Mouse (Mus musculus) gonadal fat pad, adult 2 months (tissue): ENCODE measurements around the gene Slc25a20. TPM values are rescaled to one million over a fixed set of nuclear protein-coding genes. Genes with fewer than 3 reads are reported as not detected.
"Not testable (repeated sequence)": the region's sequence is repeated elsewhere in the genome, so short reads cannot be mapped to it uniquely, and the experiment has no call there.

Experiments used
- DNase-seq: peaks from one replicate; pipeline ENCODE4 v3.0.0-alpha.2; 2012; ENCODE audit warnings: low read depth
- polyA plus RNA-seq: library from polyadenylated mRNA; depleted of rRNA; stranded (reverse); fragments of >200 nt; gene quantifications from 2 replicates; pipeline ENCODE4 v1.2.3, GENCODE M21; 2012; rRNA removed

The Slc25a20 gene
- polyA plus RNA-seq, result 29.2 and 30.0 TPM in 2 replicates

DNA sequence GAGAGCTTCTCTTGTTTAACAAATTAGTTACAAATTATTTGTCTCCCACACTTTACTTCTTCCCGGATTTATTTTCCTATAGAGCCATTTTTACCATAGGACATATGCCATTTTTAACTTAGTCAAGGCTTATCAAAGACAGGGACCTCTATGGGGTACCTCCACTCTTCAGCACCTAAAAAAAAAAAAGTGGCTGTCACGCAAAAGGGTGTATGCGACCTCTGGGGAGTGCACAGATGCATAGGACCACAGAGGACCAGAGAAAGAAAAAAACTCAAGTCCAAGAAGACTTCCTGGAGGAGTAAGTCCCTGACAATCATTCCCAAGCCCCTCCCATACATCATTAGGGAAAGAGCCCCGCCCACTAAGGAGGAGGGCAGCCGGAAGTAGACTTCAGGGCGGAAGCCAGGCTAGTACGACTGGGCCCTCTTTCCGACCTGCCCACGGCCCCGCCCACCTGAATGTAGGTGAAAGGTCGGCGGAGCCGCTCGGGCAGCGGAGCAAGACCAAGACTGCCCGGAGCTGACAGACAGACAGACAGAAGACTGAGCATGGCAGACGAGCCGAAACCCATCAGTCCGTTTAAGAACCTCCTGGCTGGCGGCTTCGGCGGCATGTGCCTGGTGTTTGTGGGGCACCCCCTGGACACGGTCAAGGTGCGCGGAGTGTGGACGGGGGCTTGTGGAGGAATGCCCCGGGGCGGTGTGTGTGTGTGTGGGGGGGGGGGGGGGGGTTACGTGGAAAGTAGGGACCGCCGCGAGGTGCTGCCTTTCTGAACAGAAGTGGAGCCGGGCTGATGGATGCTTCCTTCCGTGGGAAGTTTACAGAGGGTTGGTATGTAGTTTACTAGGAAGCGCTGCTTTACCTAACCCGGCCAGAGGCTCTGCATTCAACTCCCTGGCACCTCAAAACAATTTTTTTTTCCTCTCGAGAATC is at the start of gene Slc25a20:
Slc25a20 (plus strand) TSS at position 412 of the 936 bp plus-strand sequence.
- DNase-seq, result peak; percentile 56

DNA sequence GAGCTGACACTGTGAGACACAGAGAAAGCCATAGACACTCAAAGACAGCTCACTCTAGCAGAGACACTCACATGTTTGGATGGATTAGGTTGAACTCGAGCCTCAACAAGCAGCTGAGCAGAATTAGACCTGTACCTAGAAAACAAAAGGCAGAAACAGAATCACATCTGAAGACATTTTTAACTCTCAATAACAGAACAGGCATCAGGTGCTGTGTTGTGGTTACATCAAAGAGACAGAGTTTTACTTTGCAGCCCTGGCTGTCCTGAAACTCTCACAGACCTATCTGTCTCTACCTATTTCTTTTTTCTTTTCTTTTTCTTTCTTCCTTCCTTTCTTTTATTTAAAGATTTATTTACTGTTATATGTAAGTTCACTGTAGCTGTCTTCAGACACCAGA is 44.6 kb upstream of the Slc25a20 start:
- DNase-seq, result no peak

DNA sequence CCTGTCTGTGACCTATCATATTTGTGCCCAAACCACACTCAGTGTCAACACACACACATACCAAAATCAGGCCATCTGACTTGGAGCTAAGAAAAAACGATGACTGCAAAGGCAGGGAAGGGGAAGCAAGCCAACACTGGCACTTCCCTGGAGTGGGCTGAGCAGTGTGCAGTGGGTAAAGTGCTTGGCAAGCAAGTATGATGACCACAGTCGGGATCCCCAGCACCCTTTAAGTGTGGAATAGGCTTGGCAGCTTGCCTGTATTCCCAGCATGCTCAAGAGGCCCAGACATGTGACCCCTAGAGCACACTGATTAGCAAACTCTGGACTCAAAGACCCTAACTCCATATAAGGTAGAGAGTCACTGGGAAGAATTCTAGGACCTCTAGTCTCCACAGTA is 35.4 kb upstream of the Slc25a20 start:
- no peak for DNase-seq

DNA sequence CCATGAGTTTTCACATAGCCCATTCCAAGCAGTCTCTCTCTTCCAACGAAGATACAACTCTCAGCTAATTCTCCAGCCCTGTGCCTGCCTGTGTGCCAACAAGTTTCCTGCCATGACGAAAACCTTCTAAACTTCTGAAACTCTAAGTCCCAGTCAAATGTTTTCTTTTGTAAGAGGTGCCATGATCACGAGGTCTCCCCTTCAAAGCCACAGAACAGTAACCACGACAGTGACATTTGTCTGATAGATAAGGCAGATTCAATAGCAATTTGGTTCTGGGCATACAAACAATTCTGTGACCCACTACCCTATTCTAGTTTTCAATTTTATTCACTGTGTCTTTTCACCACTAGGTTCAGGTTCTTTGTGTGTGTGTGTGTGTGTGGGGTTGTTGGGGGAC is 33.7 kb upstream of the Slc25a20 start:
- DNase-seq, result no peak

DNA sequence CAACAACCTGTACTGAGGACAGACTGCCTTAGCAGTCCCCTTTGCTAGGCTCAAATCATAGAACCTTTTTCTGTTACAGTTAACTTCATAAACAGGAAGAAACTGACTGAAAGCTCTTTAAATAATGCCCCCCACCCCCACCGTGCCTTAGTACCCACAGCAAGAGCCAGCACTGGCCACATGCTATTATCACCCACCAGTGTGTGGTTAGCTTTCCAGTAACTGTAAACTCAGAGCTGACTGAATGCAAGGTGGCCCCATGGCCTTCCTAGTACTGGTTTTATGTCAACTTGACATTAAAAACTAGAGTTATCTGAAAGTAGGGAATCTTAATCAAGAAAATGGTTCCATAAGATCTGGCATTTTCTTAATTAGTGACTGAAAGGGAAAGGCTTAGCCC is 31.2 kb upstream of the Slc25a20 start:
- no peak for DNase-seq

DNA sequence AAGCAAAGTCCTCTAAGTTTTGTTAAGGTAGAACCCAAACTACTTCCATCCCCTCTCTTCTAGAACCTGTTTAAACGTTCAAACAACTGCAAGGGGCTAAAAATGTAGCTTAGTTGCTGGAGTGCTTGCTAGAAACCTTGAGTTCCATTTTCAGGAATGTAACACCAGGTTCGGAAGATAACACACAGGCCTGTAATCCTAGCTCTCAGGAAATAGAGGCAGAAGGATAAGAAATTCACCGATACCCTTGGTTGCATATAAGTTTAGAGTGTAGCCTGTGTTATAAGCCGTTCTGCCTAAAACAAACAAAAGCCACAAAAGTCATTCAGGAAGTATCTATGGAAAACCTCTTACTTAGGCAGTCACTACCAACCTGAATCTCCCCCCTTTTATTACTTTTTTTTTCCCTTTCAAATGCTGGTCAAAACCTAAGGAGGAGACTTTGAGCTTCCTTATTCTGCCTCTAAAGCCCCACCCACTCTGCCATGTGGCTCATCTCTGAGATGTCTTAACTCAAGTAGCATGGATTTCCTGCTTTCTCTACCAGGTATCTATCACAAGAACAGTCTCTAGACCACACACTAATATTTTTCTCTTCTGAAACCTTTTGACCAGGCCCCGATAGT is 30.1 kb upstream of the Slc25a20 start:
- no peak for DNase-seq

DNA sequence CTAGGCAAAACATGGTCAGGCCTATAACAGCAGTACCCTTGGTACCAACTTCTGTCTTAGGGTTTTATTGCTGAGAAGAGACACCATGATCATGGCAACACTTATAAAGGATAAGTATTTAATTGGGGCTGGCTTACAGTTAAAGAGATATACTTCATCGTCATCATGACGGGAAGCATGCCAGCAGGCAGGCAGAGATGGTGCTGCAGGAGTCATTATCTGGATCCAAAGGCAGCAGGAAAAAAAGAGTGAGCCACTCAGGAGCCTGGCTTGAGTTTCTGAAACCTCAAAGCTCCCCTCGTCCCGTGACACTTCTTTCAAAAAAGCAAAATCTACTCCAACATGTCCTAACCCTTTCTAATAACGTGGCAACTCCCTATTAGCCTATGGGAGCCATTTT is 29.5 kb upstream of the Slc25a20 start:
- DNase-seq, result no peak

DNA sequence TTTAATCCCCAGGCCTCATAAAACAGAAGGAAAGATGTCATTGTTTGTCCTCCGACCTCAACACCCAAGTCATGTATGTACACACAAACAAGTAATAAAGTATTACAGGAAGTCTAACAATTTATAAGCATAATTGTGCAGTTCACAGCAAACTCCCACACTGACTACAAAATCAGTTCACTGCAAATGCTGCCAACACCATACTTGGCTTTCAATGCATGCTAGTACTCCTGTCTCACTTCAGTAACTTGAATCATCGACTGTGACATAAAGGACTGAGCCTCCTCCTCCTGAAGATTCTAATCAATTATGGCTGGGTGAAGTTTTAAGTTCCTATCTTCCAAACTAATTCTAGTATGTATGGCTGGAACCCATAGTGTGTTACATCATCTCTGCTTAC is 28.0 kb upstream of the Slc25a20 start:
- no peak for DNase-seq

DNA sequence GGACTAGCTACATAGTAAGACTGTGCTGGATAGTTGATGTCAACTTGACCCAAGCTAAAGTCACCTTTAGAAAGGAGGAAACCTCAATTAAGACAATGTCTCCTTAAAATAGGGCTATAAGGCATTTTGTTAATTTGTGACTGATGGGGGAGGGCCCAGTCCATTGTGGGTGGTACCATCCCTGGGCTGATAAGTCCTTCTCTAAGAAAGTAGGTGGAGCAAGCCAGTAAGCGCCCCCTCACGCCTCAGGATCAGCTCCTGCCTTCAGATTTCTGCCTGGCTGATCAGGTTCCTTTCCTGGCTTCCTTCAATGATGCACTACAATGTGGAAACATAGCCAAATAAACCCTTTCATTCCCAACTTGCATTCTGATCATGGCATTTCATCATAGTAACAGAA is 26.5 kb upstream of the Slc25a20 start:
- no peak for DNase-seq

DNA sequence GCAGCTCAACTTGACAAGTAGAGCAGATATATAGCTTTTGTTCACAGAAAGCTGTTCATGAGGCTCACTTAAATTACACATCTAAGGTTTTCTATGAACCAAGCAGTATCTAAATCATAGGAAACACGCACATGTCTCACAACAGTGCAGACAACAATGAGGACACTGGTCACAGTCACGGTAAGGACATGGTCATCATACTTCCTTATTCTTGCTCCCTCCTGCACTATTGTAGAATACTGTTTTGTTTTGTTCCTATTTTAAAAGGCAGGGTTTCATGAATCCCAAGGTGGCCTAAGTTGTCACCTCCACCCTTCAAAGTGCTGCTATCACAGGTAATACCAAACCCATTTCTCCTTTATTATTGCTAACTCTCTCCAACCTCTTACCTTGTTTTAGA is 22.1 kb upstream of the Slc25a20 start:
- DNase-seq, result no peak

DNA sequence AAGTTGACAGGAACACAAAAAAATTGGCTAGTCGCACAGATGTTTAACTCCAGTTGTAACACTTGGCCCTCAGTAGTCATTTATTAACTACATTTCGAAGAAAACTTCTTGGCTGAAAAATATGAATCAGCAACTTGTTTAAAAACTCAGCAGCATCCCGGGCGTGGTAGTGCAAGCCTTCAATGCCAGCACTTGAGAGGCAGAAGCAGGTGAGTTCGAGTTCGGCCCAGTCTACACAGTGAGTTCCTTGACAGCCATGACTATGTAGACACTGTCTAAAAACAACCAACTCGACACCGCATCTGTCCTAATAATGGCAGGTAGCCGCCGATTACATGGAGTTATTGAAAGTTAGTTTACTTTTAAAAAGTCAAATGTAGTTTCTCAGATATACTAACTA is 13.7 kb upstream of the Slc25a20 start:
- DNase-seq, result no peak

DNA sequence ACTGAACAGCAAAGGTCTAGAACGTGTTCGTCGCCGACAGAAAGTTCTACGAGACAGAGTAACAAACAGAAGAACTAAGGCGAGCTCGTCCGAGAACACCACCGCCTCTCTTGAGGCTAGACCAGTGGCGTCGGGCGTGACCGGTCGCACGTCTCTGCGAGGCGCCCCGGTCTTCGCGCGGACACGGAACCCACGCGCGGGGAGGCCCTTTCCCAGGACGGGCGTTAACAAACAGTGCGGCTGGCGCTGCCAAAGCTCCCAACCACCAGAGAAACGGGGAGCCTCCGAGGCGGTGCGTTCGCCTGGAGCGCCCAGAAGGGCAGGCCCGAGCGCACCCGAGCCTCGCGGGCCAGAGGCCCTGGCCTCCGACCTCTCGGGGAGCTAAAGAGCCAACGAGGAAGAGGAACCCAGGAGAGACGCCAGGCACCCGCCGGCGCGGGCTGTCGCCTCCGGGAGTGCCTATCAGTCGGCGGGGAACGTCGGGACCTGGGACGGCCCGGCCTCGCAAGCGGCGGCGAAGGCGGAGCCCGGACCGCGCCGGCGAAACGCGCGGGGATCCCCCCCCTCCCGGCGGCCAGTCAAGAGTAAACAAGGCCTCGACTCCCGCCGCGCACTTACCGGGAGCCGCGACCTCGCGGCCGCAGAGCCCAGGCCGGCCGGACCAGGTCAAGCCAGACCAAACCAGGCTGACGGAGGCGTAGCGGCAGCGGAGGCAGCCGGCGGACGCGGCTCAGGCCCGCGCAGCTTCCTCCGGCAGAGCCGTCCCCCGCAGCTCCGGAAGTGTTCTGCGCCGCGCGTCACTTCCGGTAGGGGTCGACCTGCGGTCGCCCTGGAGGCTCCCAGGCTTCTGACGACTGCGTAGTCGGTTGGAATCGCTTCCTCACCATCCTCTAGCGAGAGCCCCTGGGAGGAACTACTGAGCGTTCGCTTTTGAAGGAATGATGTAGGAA is 13.0 kb upstream of the Slc25a20 start, which contains the start of gene Arih2:
Arih2 (minus strand) TSS at position 776 of the 950 bp plus-strand sequence.
- no peak for DNase-seq

DNA sequence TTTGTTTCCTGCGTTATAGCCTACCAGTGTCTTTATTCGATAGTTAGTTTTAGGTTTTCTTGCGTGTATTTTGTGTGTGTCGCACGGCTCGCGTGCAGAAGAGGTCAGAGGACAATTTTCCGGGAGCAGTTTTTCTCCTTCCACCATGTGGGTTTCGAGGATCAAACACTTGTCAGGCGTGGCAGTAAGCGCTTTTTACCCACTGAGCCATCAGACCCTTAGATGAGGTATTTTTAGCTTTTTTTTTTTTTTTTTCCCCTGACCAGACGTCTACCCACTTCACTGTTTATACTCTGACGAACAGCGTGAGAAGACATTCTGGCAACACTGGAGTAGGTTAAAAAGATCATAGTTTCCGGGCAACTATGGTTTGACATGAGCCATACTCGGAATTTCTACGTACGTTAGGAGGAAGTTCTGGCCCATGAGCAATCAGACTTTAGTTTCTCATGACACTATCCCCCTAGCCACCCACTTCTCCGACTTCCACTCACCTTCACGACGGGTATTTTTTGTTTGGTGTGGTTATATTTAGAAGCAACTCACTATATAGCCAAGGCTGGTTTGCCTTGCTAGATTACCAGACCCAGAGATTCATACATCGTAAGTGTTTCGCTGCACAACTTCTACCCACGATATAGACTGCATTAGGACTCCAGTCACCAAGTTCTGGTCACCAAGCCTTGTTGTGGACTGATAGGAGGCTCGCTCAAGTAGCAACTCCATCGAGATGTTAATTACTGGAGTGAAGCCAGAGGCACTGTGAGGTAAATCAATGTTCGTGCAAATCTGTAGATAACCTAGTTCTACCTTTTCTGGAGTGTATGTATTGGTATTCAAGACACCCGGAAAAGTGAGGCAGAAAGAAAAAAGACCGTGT is 12.1 kb upstream of the Slc25a20 start:
- no peak for DNase-seq

DNA sequence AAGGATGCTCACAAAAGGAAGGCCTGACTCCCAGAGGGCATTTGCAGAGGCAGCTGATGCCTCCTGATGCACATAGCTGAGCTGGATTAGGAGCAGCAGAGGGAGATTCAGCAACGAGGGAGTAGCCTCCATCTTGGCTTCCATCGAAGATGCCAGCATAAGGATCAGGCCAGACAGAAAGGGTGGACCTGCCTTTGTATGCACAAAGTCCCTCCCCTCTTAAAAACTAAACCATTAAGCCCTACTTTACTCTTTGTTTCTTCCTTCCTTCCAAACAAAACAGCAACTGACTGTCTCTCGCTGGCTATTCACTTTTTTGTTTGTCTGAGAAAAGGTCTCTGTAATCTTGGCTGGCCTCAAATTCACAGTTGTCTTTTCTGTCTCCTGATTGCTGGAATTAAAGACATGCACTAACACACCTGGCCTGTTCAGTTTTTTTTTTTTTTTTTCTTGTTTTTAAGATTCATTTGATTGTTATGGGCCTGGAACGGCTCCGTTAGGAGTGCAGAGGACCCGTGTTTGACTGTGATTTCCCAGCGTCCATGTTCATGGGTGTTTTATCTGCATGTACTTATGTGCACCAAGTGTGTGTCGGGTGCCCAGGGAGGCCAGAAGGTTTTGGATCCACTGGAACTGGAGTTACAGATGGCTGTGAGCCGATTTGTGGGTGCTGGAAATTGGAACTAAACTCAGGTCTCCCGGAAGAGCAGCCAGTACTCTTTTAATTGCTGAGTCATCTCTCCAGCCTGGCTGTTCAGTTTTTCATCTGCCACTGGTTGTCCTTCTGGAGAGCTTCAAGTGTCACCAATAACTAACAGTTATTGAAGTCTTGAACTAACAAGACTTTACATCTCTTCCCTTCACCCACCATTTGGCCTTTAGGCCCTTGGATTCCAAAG is 7.1 kb upstream of the Slc25a20 start:
- DNase-seq, result no peak

DNA sequence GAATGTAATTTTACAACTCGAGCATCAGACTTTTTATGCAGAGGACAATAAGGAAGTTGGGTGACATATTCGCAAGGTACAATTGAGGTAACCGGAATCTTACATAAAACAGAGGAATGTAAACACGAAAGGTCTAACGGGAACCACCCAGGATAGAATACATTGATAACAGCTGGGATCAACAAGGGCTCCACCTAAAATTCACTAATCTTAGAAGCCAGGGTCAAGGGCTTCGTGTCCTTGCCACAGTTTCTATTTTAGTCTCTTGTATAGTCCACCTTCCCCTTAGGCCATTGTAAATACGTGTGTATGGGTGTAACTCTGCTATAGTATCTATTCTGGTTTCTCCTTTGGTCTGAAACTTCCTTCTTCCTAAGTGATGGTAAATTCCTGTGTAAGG is 6.0 kb upstream of the Slc25a20 start:
- DNase-seq, result not testable (repeated sequence)

DNA sequence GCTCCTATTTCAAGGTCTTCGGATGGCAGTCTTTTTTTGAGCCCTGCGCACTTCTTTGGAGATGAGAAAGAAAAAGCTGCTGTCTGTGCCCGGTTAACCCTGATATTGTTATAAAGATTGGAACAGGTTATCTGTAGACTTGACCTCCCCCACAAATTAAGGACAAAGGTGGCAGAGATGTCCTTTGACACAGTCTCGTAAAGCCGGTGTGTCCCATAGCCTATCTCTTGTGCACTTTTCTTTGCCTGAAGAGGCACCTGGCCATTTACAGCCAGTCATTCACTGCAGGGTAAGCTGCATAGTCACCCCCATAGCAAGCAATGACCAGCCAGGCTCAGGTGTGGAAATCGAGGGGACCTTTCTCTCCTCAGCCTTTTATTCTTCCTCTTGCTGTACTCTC is 772 bp downstream of the Slc25a20 start:
- no peak for DNase-seq

DNA sequence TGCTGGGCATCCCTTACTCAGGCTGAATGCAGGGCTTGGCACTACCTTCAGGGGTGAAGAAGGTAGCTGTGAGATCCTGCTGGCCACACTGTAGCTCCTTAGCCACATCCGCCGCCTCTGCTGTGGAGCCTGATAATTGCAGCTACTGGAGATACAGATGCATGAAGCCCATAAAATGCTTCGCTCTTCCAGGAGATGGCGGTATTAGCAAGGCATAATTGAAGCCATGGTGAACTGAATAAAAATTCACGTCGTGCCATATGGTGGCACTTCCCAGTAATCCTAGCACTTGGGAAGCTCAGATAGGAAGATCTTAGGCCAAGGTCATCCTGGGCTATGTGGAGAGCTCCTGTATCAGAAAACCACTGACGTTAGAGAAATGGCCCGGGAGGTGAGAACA is 8.0 kb downstream of the Slc25a20 start:
- DNase-seq, result no peak

DNA sequence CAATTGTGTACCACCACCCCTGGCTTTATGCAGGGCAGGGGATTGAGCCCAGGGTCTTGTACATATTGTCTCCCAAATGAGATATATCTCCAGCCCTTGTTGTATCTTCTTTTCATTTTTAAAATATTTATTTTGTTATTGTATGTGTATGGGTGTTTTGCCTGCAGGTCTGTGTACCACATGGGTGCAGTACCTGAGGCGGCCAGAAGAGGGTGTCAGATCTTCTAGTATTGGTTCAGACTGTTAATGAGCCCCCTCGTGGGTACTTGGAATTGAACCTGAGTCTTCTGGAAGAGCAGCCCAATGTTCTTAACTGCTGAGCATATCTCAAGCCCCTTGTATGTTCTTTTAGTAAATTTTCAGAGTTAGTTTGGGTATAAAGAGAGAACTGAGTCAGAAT is 11.3 kb downstream of the Slc25a20 start:
- no peak for DNase-seq

DNA sequence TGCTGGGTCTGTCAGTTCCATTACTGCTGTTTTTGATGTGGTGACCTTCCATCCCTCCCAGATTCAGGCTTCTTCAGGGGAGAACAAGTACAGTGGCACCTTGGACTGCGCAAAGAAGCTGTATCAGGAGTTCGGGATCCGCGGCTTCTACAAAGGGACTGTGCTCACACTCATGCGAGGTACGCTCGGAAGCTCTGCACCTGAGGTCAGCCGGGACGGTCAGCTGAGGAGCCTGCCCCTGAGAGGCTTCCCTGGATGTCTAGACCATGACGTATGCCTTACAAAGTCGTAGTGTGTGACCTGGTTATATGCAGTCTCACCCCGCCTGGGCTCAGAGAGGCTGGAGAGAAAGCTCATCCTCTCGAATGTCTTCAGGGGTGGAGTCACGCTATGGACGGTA is 18.1 kb downstream of the Slc25a20 start:
- DNase-seq, result no peak

DNA sequence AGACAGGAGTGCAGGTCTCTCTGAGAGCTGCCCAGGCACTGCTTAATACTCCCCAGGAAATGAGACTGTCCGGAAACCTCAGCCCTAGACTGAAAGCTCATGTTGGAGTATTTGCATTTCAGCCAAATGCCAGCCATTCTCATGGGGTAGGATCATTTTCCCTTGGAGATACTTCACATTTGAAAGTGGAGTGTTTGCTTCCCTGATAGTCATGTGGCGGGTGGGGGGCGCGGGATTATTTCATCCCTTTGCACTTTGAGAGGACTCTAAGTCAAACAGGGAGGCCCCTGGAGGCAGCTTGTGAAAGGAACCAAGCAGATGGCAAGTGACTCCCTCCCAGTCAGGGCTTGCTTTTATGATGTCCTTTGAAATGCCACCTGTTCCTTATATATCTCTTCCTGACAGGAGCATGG is 24.6 kb downstream of the Slc25a20 start:
- DNase-seq, result no peak
